Mouse (Mus musculus) cerebellum, adult 2 months (tissue): ENCODE results near the gene Ube2l6. TPM values are rescaled to one million over a fixed set of nuclear protein-coding genes. Genes with fewer than 3 reads are reported as not detected.

ENCODE experiments used
- DNase-seq, 2 experiments: peaks; one replicate each; pipeline ENCODE4 v3.0.0; 2021
- H3K27ac ChIP-seq: fragments of 200-500 bp; 2 replicates; pipeline ENCODE4 v1.5.1; 2012; ENCODE audit warnings: low read length, control low read depth, inconsistent platforms; ENCODE audit not compliant: insufficient read depth
- H3K27me3 ChIP-seq: fragments of 200-500 bp; 2 replicates; pipeline ENCODE4 v1.6.1; 2012; ENCODE audit warnings: inconsistent platforms, mild to moderate bottlenecking, low read length, moderate library complexity; ENCODE audit not compliant: control insufficient read depth, insufficient read depth
- H3K4me1 ChIP-seq: fragments of 200-500 bp; 2 replicates; pipeline ENCODE4 v1.6.1; 2011; ENCODE audit warnings: low read length; ENCODE audit not compliant: control insufficient read depth, insufficient read depth
- H3K4me3 ChIP-seq: fragments of 200-500 bp; replicated peaks from 2 replicates; pipeline ENCODE3; 2011; ENCODE audit warnings: mild to moderate bottlenecking, low read depth, low read length, control low read depth; ENCODE audit not compliant: insufficient read depth
- CTCF ChIP-seq: fragments of 200-500 bp; IDR thresholded peaks from 2 replicates; pipeline ENCODE4 v1.5.1; 2011; ENCODE audit warnings: low read depth, mild to moderate bottlenecking, control low read depth, low read length, moderate library complexity, borderline replicate concordance; ENCODE audit not compliant: insufficient read depth
- POLR2A ChIP-seq: fragments of 200-500 bp; IDR thresholded peaks from 2 replicates; pipeline ENCODE4 v1.6.1; 2011; ENCODE audit warnings: low read length, control low read depth, borderline replicate concordance; ENCODE audit not compliant: insufficient read depth
- WGBS: fragments of 180-500 bp; shearing (Covaris S2); methylation state at CpG from one replicate; pipeline ENCODE4 v1.1.7; 2018; 5-methylcytosine and 5-hydroxymethylcytosine counted together
- polyA plus RNA-seq: library from polyadenylated mRNA; depleted of rRNA; stranded (reverse); fragments of >200 nt; gene quantifications from 2 replicates; pipeline ENCODE4 v1.2.3, GENCODE M21; 2012; rRNA removed

Gene Ube2l6
- polyA plus RNA-seq, 1 experiment, result 7.8 TPM

DNA sequence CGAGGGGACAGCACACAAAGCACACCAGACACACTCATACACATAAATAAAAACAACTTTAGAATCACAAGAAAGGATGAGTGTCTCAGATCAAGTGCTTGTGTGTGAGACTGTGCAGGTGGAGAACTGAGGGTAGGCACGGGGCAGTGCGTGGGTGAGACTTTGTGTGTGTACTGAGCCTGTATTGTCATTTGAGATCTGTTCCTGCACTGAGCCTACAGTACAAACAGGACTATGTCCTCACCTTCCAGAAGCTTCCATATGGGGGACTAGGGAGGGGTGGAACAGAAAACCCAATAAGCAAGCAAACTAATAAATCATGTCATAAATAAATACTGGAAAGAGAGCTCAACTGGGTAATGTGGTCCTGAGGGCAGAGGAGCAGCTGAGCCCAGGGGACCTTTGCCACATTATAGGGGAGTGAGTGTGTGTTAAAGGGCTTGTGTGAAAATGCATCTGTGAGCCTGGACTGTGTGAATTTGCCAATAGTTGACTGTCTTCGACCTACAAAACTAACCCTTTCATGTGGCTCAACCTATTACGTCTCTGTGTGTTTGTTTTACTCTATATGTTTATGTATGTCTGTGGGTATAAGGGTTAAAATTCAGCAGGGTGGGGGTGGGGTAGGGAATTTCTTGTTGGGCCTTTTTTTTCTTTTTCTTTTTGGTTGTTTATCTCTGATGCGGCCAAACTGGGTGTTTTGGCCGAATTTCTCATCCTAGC lies 51.9 kb downstream of the Ube2l6 start:
- TF ChIP-seq POLR2A, result no peak
- no peak for TF ChIP-seq CTCF
- Histone ChIP-seq H3K4me1 (no peaks in the 10 kb centered on the region), H3K27ac (no peak overlapping the region), H3K27me3 (no peaks in the 10 kb centered on the region), H3K4me3 (no peak overlapping the region)
- no peak for DNase-seq
- WGBS, result 72% methylated on average over 7 of the region's 7 CpGs

GRCm38 (mm10) chr2:84851130-84852040 lies 52.8 kb downstream of the Ube2l6 start:
- DNase-seq, result no peak
- no peaks in the 10 kb centered on the region for H3K4me1 ChIP-seq
- H3K27me3 ChIP-seq, result no peaks in the 10 kb centered on the region
- TF ChIP-seq POLR2A (no peak), CTCF (no peak)
- 45% methylated on average over 23 of the region's 23 CpGs for WGBS
- no peak overlapping the region for H3K4me3 ChIP-seq
- H3K27ac ChIP-seq, result no peak overlapping the region

- H3K27ac ChIP-seq, result no peak overlapping the region
- WGBS, result 32% methylated on average over 2 of the region's 2 CpGs
- H3K4me1 ChIP-seq, result no peaks in the 10 kb centered on the region
- TF ChIP-seq CTCF, result peak; percentile 51; the same call in 1 of the 2 replicates
- no peak for TF ChIP-seq POLR2A
- no peaks in the 10 kb centered on the region for H3K27me3 ChIP-seq
- no peak for DNase-seq
- H3K4me3 ChIP-seq, result no peak overlapping the region
Measured at GRCm38 (mm10) chr2:84855732-84856131, 57.1 kb downstream of the Ube2l6 start.

GRCm38 (mm10) chr2:84858551-84858950 lies 59.9 kb downstream of the Ube2l6 start:
- TF ChIP-seq POLR2A, result no peak
- no peak for TF ChIP-seq CTCF
- WGBS, result 64% methylated on average over 1 of the region's 1 CpGs
- Histone ChIP-seq H3K4me3 (no peak overlapping the region), H3K27ac (no peak overlapping the region), H3K4me1 (no peaks in the 10 kb centered on the region), H3K27me3 (no peaks in the 10 kb centered on the region)
- DNase-seq, result no peak

Other genes with a start within 250 kb of the Ube2l6 start
- 34.4 and 35.9 TPM in 2 replicates for gene Ctnnd1, start 148.1 kb upstream of the Ube2l6 start, polyA plus RNA-seq
- gene Btbd18, start 139.7 kb upstream of the Ube2l6 start, polyA plus RNA-seq, result not detected in 2 replicates
- gene Selenoh, start 128.1 kb upstream of the Ube2l6 start, polyA plus RNA-seq, result 67.4 TPM in 2 replicates
- gene Gm28635, start 120.8 kb upstream of the Ube2l6 start, polyA plus RNA-seq, result 0.13 TPM in 1 of 2 replicates, not detected in the other
- gene Med19, start 120.4 kb upstream of the Ube2l6 start, polyA plus RNA-seq, result 30.6 and 31.0 TPM in 2 replicates
- 450 and 454 TPM in 2 replicates for gene Tmx2, start 119.7 kb upstream of the Ube2l6 start, polyA plus RNA-seq
- gene Zdhhc5, start 83.6 kb upstream of the Ube2l6 start, polyA plus RNA-seq, result 37.4 and 38.4 TPM in 2 replicates
- gene Clp1, start 71.5 kb upstream of the Ube2l6 start, polyA plus RNA-seq, result 12.0 and 12.7 TPM in 2 replicates
- 164 and 171 TPM in 2 replicates for gene Ypel4, start 64.8 kb upstream of the Ube2l6 start, polyA plus RNA-seq
- 3.0 and 3.4 TPM in 2 replicates for gene Gm19426, start 55.2 kb upstream of the Ube2l6 start, polyA plus RNA-seq
- 19.6 and 22.6 TPM in 2 replicates for gene Serping1, start 23.4 kb upstream of the Ube2l6 start, polyA plus RNA-seq
- not detected in 2 replicates for gene Smtnl1, start 23.8 kb downstream of the Ube2l6 start, polyA plus RNA-seq
- 83.3 and 88.4 TPM in 2 replicates for gene Timm10, start 28.2 kb downstream of the Ube2l6 start, polyA plus RNA-seq
- gene Slc43a1, start 40.0 kb downstream of the Ube2l6 start, polyA plus RNA-seq, result 0.25 and 0.43 TPM in 2 replicates
- 1.2 and 1.7 TPM in 2 replicates for gene Rtn4rl2, start 87.9 kb downstream of the Ube2l6 start, polyA plus RNA-seq
- gene Slc43a3, start 137.8 kb downstream of the Ube2l6 start, polyA plus RNA-seq, result 0.82 and 1.3 TPM in 2 replicates
- 0.14 and 0.23 TPM in 2 replicates for gene Prg2, start 181.6 kb downstream of the Ube2l6 start, polyA plus RNA-seq
- gene Prg3, start 189.4 kb downstream of the Ube2l6 start, polyA plus RNA-seq, result not detected in 2 replicates
- 117 TPM in 2 replicates for gene Ssrp1, start 238.4 kb downstream of the Ube2l6 start, polyA plus RNA-seq
- gene P2rx3, start 238.6 kb downstream of the Ube2l6 start, polyA plus RNA-seq, result 1.6 TPM in 2 replicates
- gene Tnks1bp1, start 249.2 kb downstream of the Ube2l6 start, polyA plus RNA-seq, result 38.4 and 39.6 TPM in 2 replicates